Mouse (Mus musculus): ENCODE measurements around the gene Mtmr14.

DNA sequence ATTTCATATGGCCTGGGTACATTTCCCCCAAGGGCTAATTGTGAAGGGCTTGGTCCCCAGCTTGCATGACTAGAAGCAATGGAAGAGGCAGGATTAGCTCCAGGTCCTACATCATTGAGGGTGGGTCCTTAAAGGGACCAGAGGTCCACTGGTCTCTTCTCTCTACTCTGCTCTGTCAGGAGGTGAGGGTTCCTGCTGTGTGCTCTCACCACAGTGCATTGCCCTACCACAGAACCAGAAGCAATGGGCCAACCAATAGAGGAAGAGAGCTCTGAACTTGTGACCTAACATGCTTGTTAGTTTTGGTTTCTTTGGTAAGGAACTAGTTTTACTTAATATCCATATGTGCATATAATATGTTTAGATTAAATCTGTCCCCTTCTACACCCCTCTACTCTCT lies 10.9 kb upstream of the Mtmr14 start:
- TF ChIP-seq CTCF (IDR thresholded peaks at IDR 0.05; ENCODE audit: control insufficient read depth, insufficient read depth, insufficient replicate concordance, low read depth, low read length) (no peak), POLR2A (IDR thresholded peaks at IDR 0.05; ENCODE audit: control insufficient read depth, low read depth, low read length) (no peak)
